Comparison of ENCODE assay signal across 22 mouse cellular contexts in the genomic region with DNA sequence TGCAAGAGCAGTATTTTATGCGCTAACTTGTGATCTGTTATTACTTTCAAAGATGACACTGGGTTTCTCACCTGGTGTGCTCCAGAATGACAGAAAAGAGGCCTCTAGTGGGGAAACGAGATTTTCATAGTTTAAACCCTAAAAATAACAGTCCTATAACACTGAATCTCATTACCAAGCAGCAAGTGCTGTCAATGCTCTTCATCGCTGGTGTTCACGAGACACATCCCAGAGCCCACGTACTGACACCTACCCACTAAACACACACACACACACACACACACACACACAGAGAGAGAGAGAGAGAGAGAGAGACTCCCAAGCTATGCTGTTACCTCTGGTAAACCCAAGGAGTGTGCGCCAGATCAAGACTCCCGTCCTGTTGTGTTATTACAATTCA.
DNase-seq lines count a peak whose midpoint lies in the region; ATAC-seq lines count a peak whose summit lies in the region.
"Had no signal": no experiment of that assay in that cellular context is flagged by ENCODE, and none has a peak within 500 bp of the region (broad histone marks: within the 10 kb centered on the region; RNA-seq: fewer than 3 reads in every experiment).

No protein-coding gene starts in this region.

- no peaks in the 10 kb centered on the region for H3K4me1 ChIP-seq in forebrain, embryonic 14.5 days (ENCODE audit: control insufficient read depth, insufficient read depth, low read length)
- peaks cover 6% of the 10 kb centered on the region; the same call in 1 of the 2 replicates for H3K4me1 ChIP-seq in forebrain, embryonic 13.5 days
- H3K4me1 ChIP-seq: heart, embryonic 15.5 days; midbrain, embryonic 12.5 days had no signal

- H3K27ac ChIP-seq in forebrain, embryonic 14.5 days (ENCODE audit: low read depth, low read length), result no peak overlapping the region
- H3K27ac ChIP-seq in forebrain, embryonic 13.5 days, result no peak overlapping the region
- H3K27ac ChIP-seq: embryonic facial prominence, embryonic 10.5 days; heart, adult 2 months; heart, embryonic 15.5 days; midbrain, embryonic 12.5 days had no signal

- H3K36me3 ChIP-seq in forebrain, embryonic 14.5 days (ENCODE audit: control insufficient read depth, insufficient read depth, low read length), result no peaks in the 10 kb centered on the region
- no peaks in the 10 kb centered on the region for H3K36me3 ChIP-seq in forebrain, embryonic 13.5 days (ENCODE audit: poor library complexity, severe bottlenecking)
- H3K36me3 ChIP-seq: embryonic facial prominence, embryonic 10.5 days; G1E; heart, embryonic 15.5 days; midbrain, embryonic 12.5 days had no signal

- 77% methylated on average over 7 of the region's 7 CpGs for WGBS in forebrain, embryonic 14.5 days
- 76% methylated on average over 7 of the region's 7 CpGs for WGBS in forebrain, embryonic 13.5 days

- no peak for ATAC-seq in forebrain, embryonic 14.5 days
- no peak for ATAC-seq in forebrain, embryonic 13.5 days
- ATAC-seq: CD4-positive, CD25-positive, alpha-beta regulatory T cell, adult 4 months had no signal

- no peaks in the 10 kb centered on the region for H3K9me3 ChIP-seq in forebrain, embryonic 14.5 days (replicated peaks; ENCODE audit: control insufficient read depth, low read length)
- no peaks in the 10 kb centered on the region for H3K9me3 ChIP-seq in forebrain, embryonic 13.5 days (replicated peaks)
- H3K9me3 ChIP-seq: embryonic facial prominence, embryonic 10.5 days; heart, embryonic 15.5 days; midbrain, embryonic 12.5 days had no signal

- intact Hi-C loops in left cerebral cortex, postnatal 4 days (cut with DNase I), result loop anchor here (10.0 kb wide), 1 partner anchor 167 kb away; no protein-coding TSS in a partner anchor
- intact Hi-C loops in left cerebral cortex, postnatal 14 days (cut with DNase I), result loop anchor here (2.0 to 10.0 kb wide), 3 partner anchors 93 to 285 kb away; no protein-coding TSS in a partner anchor

- DNase-seq in forebrain, embryonic 14.5 days (ENCODE audit: low spot score), result peak; percentile 20
- peak; percentile 49 to 62 for DNase-seq in left cerebral cortex, adult 18-20 months (ENCODE audit: low spot score in 2 of 2)
- DNase-seq in left cerebral cortex, postnatal 4 days, result no peak
- DNase-seq in left cerebral cortex, postnatal 14 days (ENCODE audit: low spot score in 2 of 2), result peak; percentile 72 to 92
- DNase-seq in right cerebral cortex, postnatal 36 days (ENCODE audit: low spot score in 2 of 2), result peak; percentile 49 to 78
- DNase-seq in kidney, postnatal 4 days, result no peak
- DNase-seq in gastrocnemius, postnatal 25 days, result no peak
- DNase-seq: cerebellum, adult 11 months; cerebellum, postnatal 36 days; heart, adult 2 months; kidney, adult 8-10 months; kidney, postnatal 25 days; layer of hippocampus, postnatal 36 days; liver; lung, adult 18-20 months; lung, postnatal 4 days had no signal

- no peak overlapping the region for H3K4me2 ChIP-seq in forebrain, embryonic 14.5 days (ENCODE audit: low read length)
- H3K4me2 ChIP-seq in forebrain, embryonic 13.5 days, result no peak overlapping the region
- H3K4me2 ChIP-seq: heart, embryonic 15.5 days; midbrain, embryonic 12.5 days had no signal

- no peaks in the 10 kb centered on the region for H3K27me3 ChIP-seq in forebrain, embryonic 14.5 days (replicated peaks; ENCODE audit: control insufficient read depth, insufficient read depth, low read length)
- no peaks in the 10 kb centered on the region for H3K27me3 ChIP-seq in forebrain, embryonic 13.5 days
- H3K27me3 ChIP-seq: heart, embryonic 15.5 days; midbrain, embryonic 12.5 days had no signal

- H3K4me3 ChIP-seq in forebrain, embryonic 14.5 days (ENCODE audit: low read depth, low read length), result no peak overlapping the region
- H3K4me3 ChIP-seq in forebrain, embryonic 13.5 days, result no peak overlapping the region
- H3K4me3 ChIP-seq: embryonic facial prominence, embryonic 10.5 days; heart, adult 2 months; heart, embryonic 15.5 days; midbrain, embryonic 12.5 days had no signal

- no peak overlapping the region for H3K9ac ChIP-seq in forebrain, embryonic 14.5 days (ENCODE audit: low read length)
- no peak overlapping the region for H3K9ac ChIP-seq in forebrain, embryonic 13.5 days
- H3K9ac ChIP-seq: heart, embryonic 15.5 days; midbrain, embryonic 12.5 days had no signal

Comparison
In these comparisons a context has a peak if more than half of its experiments do, and no peak if none do; other contexts are left out.
1. DNase-seq: peak in forebrain, embryonic 14.5 days (single experiment), left cerebral cortex, adult 18-20 months (2 of 2), left cerebral cortex, postnatal 14 days (2 of 2) and right cerebral cortex, postnatal 36 days (2 of 2); none in left cerebral cortex, postnatal 4 days (single experiment), kidney, postnatal 4 days (0 of 2) and gastrocnemius, postnatal 25 days (single experiment).